Mouse (Mus musculus) hindbrain, embryonic 13.5 days (tissue): ENCODE data around the gene Jaml. TPM values are rescaled to one million over a fixed set of nuclear protein-coding genes. Genes with fewer than 3 reads are reported as not detected.

Experiments
- polyA plus RNA-seq: library from polyadenylated mRNA; unstranded; fragments of >200 nt; fragmentation: Nextera tagmentation; extraction: Ambion mirVana; gene quantifications from 2 replicates; pipeline ENCODE4 v1.2.1, GENCODE M21; 2015

Gene Jaml
- polyA plus RNA-seq, 1 experiment from 2014 or later = 0.12 TPM

Other genes starting within 250 kb of the Jaml start
- gene Kmt2a, start 197.9 kb upstream of the Jaml start, polyA plus RNA-seq = 15.8 and 20.6 TPM in 2 replicates
- 795 and 863 TPM in 2 replicates for gene Atp5l, start 158.4 kb upstream of the Jaml start, polyA plus RNA-seq
- 35.6 and 37.7 TPM in 2 replicates for gene Ube4a, start 113.6 kb upstream of the Jaml start, polyA plus RNA-seq
- gene Cd3g, start 98.8 kb upstream of the Jaml start, polyA plus RNA-seq = not detected in 2 replicates
- gene Cd3d, start 97.4 kb upstream of the Jaml start, polyA plus RNA-seq = not detected in 2 replicates
- not detected in 2 replicates for gene Cd3e, start 69.6 kb upstream of the Jaml start, polyA plus RNA-seq
- 0.35 and 0.45 TPM in 2 replicates for gene Mpzl2, start 39.4 kb upstream of the Jaml start, polyA plus RNA-seq
- 1.2 and 1.9 TPM in 2 replicates for gene Mpzl3, start 24.0 kb upstream of the Jaml start, polyA plus RNA-seq
- 7.6 and 8.0 TPM in 2 replicates for gene Scn2b, start 38.6 kb downstream of the Jaml start, polyA plus RNA-seq
- gene Scn4b, start 59.2 kb downstream of the Jaml start, polyA plus RNA-seq = 0.18 and 0.27 TPM in 2 replicates
- gene BC049352, start 102.8 kb downstream of the Jaml start, polyA plus RNA-seq = 0.09 TPM in 1 of 2 replicates, not detected in the other
- gene Tmprss4, start 124.9 kb downstream of the Jaml start, polyA plus RNA-seq = not detected in 2 replicates
- gene Il10ra, start 190.0 kb downstream of the Jaml start, polyA plus RNA-seq = 0.84 and 0.95 TPM in 2 replicates
- not detected in 2 replicates for gene Tmprss13, start 239.9 kb downstream of the Jaml start, polyA plus RNA-seq